Mouse (Mus musculus) ES-CJ7 (cell line): ENCODE results near the gene Anks1.

ENCODE experiments used
- DNase-seq: peaks from one replicate; pipeline ENCODE4 v3.0.0; 2011; ENCODE audit warnings: low read depth, low spot score

Gene Anks1

DNA sequence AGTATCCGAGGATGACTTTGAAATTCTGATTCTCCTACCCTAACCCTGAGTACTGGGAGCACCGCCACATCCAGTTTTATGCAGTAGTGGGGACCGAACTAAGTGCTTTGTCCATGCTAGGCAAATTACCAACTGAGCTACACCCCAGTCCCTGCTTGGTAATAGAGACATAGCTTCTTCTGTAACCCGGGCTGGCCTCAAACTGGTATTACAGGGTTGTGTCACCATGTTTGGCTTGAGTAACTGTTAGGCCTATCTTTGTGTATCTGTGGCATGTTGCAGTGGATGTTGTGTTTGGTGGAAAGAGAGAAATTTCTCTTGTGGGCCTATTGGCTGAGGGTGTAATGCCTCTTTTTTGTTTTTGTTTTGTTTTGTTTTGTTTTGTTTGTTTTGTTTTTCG is 21.2 kb downstream of the Anks1 start:
- DNase-seq: no peak

DNA sequence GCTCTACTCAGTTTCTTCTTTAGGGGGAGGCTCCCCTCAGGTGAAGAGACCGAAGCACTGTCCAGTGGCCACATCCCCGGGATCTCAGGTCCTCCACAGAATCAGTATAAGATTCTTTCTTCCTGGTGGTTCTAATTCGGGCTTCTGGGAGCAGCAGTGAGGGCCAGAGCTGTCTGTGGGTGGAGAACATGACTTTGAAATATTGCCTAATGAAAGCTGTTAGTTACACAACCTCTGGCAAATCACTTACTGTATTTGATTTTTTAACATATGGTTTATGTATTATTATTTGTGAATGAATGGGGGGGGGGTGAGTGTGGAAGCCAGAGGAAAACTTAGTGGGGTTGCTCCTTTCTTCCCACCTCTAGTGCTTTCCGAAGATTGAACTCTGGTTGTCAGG is 22.7 kb downstream of the Anks1 start:
- no peak for DNase-seq

DNA sequence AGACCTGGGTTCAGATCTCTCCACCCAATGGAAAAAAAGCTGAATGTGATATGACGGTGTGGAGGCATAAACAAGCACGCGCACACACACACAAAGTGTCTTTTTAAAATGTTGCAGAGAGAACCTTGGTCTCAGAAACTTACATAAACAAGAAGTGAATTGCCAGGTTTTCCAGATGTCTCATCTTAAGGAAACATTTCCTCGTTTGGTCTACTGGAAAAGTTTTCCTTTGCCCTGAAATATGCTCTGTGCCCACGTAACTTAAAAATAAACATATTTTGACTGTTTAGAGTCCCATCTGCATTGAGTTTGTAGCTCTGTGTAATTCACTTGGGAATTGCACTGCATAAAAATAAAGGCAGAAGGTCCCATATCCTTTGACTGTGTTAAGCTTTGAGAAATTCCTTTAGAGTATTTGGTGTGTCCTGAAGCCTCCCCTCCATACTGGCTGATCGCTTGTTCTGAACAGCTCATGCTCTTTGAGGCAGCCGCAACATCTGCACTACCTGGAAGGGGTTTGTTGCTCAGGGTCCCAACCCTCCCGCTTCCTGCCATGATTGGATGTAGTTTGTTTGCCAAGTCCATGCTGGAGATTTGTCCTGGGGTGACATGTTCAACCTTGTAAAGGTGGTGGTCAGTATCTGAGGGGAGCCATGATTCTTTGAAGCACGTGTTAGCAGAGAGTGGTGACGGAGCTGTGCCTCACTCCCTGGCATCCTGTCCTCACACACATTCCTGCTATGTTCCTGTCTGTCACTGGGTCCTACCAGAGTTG is 25.2 kb downstream of the Anks1 start:
- DNase-seq: no peak

DNA sequence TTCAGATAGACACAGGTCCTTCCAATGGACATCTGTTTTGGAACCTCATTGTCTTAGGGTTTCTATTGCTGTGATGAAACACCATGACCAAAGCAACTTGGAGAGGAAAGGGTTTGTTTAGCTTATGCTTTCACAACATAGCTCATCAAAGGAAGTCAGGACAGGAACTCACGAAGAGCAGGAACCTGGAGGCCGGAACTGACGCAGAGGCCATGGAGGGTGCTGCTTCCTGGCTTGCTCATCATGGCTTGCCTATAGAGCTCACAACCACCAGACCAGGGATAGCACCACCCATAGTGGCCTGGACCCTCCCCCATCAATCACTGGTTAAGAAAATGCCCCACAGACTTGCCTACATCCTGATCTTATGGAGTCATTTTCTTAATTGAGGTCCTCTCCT is 26.0 kb downstream of the Anks1 start:
- DNase-seq: no peak

DNA sequence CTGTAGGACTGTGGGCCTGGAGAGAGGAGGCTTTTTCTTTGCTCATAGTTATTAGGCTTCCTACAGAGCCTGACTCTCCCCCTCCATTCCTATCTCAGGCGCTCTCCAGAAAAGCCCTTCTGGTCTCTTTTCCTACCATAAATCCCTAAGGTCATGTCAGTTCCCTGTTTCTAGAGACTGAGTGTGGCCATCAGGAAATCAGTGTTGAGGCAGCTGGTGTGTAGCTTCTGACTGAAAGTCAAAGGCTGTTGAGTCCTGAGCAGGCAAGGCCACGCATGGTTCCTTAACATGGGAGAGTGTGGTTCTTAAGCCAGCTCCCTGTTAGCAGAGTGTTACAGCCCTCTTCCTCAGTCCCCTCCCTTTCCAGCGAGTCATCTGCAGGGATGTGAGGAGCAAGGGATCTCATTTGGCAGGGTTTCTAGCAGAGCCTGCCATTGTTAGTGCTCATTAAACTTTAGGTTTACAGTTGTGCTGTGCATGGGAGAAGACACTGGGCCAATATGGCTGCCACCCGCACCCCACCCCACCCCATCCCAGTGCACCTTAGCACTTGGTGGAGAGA is 28.0 kb downstream of the Anks1 start:
- no peak for DNase-seq

DNA sequence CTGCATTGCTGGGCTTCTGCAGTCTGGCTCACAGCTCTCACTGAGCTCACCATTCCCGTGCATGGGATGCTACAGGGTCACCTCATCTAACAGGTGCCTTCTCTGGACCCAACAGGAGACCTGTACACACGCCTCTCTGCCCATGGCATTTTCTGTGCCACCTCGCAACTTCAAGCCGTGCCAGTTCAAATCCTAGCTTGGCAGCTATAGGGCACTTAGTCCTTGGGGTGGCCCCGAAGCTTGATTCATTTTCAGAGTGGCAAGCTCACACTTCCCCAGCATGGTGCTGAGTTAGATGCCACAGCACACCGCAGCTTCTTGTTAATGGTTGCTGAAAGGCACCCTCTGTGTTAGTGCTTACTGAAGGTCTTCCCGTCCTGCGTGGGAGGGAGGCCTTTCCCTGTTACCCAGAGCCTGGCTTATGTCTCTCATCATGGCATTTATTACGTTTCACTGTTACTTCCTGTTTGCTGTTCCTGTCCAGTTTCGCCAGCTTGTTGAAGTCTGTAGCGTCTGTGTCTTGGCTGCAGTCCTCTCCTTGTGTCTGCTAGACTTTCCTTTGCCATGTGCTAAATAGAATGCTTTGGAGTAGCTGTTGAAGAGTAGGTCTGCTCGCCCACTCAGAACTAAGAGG is 29.1 kb downstream of the Anks1 start:
- no peak for DNase-seq

DNA sequence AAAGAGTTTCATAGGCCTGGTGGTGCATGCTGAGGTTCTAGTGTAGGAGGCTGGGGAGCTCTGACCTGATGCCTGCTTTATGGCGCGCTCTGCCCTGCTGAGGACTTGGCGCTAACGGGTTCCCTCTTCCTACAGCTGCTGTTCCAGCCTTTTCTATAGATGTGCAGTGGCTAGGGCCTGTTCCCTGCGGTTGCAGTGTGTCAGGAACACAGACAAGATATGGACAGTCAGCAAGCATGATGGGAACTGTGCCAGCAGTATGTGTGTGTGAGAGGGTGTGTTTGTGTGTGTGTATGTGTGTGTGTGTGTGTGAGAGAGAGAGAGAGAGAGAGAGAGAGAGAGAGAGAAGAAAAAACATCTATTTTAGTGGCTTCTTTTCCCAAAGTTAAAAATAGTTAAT is 29.9 kb downstream of the Anks1 start:
- DNase-seq: no peak

DNA sequence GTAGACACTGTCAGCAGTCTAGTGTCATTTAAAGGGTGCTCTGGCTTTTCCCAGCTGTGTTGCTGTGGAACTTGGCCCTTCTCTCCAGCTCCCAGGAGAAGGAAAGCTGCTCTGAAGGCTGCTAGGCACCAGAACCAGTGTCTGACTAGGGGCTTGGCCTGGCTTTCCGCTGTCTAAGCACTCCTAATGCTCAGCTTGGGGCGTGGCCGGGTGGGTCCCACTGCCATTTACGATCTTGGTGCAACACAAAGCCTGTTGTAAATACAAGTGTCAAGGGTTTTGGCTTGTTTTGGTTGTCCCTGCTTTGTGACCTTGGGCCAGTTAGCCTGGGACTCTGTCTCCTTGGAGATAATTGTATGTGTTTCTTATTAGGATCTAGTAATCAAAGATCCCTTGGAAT is 31.2 kb downstream of the Anks1 start:
- peak; percentile 83 for DNase-seq

DNA sequence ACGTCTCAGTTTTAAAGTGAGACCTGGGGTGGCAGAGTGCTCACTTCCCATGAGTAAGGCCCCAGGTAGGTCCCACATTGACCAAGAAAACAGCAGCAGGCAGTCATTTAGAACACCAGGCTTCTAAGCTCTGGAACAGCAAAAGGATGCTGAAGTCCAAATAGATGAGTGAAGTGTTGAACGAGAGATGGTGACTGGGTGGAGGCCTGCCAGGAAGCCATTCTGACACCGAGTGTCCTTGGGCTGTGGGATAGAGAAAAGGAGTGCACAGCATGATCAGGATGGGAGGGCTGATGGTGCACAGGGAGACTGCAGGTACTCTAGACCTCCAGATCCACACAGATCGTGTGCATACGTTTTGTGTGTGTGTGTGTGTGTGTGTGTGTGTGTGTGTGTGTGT is 32.1 kb downstream of the Anks1 start:
- peak; percentile 23 for DNase-seq

DNA sequence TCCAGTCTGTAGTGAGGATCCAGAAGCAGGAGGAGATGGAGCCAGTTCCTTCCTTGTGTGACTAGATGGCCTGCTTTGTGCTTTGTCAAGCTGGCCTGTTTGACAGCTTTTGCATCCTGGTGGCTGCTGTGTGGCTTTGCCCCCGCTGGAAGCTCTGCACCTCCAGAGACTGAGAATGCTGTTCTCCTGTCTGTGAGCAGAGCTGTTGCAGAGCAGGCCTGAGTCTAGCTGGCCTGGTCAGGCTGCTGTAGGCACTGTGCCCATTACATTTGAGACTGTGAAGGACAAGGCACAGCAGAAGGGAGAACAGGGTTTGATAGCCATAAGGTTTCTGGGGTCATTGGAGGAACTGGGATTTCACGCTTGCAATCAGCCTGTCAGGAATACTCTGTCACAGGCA is 32.6 kb downstream of the Anks1 start:
- DNase-seq: no peak

DNA sequence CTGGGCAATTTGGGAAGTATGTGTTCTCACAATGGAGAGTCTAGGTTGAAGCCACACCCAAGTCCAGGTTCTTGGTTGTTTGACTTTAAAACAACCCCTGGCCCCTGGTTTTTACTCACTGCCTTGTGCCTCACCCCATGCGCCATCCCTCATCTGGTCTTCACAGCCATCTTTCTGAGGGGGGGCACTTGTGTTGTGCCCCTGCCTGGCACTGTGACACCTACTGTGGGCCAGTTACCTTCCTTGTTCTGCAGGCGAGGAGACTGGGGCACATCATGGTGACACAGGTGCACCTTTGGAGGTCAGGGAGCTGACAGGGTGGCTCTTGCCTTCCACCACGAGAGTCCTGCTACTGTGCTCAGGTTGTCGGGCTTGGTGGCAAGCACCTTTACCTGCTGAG is 33.0 kb downstream of the Anks1 start:
- DNase-seq: peak; percentile 29

DNA sequence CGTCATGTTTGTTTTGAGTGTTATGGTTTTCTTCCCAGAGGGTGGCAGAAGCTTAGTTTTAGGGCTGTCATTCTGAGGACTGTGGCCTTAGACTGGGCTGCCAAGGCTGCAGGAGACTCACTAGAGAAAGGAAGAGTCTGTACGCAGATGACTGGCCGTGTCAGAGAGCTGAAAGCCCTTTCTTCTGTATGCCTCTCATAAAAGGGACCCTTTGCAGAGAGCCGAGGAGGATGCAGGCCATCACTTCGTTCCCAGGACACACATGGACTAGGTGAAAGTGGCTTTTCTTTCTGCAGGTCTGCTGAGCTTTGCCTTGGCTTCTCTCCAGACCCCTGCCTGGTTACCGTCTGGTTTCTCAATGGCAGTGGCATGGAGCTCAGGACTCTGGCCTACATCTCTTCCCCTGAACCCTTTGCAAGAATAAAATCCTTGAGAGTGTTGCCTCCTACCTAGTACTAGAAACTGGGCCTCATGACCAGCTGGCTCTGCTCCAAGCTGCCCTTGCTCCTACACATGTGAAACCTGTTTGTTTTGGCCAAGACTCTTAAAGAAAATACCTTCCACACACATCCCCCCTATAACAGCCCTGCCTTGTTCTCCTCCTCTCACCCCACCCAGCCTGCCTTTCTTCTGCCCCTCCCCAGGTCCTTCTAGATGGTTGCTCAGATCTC is 36.6 kb downstream of the Anks1 start:
- DNase-seq: no peak

DNA sequence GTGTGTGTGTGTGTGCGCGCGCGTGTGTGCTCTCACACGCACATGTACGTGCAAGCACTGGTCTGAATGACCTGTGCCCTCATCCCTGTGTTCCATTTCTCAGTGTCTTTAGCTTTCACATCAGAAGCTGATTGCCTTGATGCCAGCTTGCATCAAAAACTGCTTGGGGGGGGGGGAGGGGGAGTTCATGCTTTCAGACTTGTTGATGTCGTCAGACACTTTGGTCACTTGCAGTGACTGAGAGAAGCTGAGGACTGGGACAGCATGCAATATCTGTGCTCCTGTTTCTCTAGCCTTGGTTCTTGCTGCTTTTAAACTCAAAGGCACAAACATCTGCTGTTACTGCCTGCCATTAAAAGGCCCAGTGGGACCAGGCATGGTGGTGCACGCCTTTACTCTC is 37.3 kb downstream of the Anks1 start:
- DNase-seq: no peak

DNA sequence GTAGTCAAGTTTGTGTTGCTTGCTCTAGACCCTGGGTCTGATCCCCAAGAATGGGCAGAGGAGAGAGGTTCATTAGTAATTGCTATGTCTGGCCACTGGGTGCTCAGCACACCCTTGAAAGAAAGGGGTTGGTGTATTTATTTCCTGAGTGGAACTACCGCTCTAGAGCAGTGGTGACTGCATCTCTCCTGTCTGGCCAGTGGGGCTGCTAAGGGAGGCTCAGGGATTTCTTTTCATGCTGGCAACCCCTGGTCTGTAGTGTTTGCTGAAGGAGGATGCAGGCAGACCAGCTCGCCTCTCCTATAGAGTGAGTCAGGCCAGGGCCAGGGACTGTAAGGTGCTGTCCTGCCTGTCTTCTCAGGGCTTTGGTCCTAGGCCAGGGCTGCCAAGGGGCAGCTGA is 38.0 kb downstream of the Anks1 start:
- DNase-seq: no peak

DNA sequence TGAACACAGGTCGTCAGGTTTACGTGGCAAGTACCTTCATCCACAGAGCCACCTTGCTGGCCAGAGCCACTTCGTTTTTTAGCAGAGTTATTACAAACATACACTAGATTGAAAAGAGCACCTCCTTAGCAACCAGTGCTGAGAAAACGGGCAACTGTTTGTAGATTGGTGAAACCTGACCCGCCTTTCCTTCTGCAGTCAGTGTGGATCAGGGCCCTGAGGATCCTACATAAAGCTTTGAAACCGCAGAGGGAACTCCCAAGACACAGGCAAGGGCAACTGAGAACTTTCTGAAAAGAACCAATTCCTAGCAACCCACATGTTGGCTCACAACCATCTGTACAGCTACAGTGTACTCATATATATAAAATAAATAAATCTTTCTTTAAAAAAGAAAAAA is 44.0 kb downstream of the Anks1 start:
- DNase-seq: no peak

DNA sequence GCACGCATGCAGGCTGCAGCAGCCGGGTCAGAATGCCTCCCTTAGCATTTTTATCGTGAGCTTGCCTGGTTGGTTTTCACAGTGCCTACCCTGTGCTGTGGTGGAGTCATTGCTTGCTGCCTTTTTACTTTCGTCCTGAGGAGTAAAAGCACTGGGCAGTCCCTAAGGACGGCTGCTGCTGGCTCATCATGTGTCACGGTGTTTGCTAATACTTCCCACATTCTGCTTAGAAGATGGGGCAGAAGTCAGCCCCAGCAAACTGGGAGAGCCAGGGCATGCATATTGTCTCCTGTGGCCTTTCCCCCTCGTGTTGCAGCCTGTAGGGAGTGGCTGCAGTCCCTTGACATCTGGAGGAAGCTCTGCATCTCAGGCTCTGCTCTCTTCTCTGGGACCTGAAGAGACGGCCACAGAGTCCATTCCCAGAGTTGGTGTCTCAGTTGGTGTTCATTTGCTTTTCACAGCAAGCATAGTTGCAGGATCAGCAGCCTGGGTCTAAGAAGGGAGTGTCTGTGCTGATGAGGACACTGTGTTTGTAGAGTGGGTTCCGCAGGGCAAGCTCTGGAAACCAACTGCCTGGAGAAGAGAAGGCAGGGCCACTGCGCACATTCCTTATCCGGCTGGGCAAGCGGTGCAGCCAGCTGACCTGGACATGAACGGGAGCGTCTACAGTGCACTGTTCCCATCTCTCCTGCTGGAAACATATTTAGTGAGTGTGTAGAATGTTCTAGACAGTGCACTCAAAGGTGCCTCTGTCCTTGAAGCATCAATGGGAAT is 45.7 kb downstream of the Anks1 start:
- DNase-seq: no peak

DNA sequence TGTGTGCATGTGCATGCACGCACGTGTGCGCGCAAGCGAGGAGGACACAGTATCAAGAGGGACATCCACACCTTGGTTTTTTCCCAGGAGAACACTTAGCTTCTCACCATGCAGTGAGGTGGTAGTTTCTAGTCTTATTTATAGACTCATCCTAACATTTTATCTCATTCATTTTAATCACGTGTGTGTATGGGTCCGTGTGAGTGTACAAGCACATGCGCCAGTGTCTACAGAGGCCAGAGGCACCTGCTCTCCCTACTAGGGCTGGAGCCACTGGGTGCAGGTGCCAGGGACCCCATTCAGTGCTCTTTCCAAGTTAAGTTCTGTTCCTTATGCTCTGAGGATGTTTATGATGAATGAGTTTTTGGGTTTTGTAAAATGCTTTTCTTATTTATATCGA is 48.5 kb downstream of the Anks1 start:
- no peak for DNase-seq

DNA sequence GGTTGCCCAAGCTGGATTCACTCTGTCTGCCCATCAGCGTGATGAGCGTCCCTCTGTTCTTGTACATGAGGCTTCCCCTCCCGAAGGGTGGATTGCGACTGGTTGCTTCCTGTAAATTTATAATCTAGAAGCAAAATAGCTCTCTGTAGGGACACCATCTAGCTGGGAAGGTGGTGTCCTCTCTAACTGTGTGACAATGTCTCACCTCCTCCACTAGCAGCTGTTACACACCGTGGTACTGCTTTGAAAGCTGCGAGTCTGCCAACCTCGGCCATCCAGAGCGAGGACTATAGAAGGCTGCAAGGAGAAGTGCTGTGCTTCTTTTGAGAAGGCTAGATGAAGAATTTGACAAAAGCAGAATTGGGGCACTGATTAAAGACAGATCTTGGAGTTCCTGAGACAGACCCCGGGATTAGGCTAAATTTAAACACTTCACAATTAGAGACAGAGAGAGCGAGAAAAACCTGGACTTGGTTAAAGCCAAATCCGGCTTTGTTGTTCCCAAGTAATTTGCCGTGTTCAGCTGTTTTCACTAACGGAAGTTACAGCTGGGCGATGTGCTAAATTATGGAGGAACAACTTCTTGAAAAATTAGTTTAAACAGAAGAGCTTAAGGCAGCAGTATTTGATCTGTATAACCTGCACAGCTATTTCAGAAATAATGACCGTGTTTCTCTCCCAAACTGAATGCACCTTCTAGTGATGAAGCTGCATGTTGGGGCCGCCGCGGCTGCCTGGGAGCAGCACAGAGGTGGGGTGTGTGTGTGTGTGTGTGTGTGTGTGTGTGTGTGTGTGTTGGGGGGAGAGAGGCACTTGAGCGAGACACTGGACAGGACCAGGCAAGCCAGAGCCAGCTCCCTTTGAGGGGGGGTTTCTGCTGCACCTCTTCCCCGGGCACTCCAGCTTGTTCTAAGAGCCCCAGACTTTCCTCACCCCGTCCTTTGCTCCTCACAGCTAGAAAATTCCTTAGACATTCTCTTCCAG is 51.3 kb downstream of the Anks1 start:
- DNase-seq: no peak

DNA sequence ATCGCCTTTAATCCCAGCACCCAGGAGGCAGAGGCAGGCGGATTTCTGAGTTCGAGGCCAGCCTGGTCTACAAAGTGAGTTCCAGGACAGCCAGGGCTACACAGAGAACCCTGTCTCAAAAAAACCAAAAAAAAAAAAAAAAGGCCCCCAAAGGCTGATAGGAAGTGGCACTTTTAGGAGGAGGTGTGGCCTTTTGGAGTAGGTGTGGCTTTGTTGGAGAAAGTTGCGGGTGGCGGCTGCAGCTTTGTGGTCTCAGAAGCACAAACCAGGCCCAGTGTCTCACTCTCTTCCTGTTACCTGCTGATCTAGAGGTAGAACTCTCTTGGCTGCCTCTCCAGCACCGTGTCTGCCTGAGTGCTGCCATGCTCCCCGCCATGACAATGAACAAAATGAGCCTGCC is 54.0 kb downstream of the Anks1 start:
- peak; percentile 51 for DNase-seq

DNA sequence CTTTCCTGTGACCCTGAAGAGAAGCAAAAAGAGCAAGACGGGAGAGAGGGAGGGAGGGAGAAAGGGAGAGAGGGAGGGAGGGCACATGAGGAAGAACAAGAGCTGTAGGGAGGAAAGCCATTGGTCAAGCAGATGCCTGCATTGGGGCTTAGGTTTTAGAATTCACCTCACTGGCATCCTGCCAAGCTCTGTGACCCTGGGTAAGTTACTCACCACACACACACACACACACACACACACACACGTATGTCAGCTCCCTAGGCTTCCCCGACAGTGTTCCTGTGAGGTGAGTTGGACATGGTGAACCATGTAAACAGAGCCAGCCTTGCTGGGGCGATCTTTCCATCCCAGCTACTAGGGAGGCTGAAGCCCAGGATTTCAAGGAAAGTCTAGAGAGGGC is 55.5 kb downstream of the Anks1 start:
- no peak for DNase-seq

DNA sequence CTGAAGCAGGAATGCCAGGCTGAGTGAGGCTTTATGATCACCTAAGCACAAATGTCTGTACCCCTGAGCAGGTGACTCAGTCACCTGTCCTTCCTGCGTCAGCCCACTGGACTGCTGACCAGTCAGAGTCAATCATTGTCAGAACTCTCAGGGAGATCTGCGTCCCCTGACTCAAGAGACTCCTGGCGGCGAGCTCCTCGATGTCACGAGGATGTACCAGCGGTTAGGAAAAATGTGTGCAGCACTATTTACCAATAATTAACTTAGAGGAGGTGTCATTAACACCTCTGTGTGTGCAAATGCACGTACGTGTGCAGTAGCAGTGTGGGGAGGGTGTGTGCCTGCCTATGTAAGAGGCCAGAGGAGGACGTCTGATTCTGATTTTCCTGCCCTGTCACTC is 56.2 kb downstream of the Anks1 start:
- DNase-seq: no peak
